Mouse (Mus musculus) MEL (cell line): ENCODE measurements around the gene Prss46. TPM values are rescaled to one million over a fixed set of nuclear protein-coding genes. Genes with fewer than 3 reads are reported as not detected.

Source experiments
- DNase-seq: peaks from one replicate; pipeline ENCODE4 v3.0.0; 2011; ENCODE audit warnings: low read depth, low spot score
- H3K27ac ChIP-seq: 2 replicates; pipeline ENCODE4 v1.5.1; 2012; ENCODE audit warnings: low read depth, mild to moderate bottlenecking, control low read depth, low read length, moderate library complexity; ENCODE audit not compliant: control insufficient read depth
- H3K27me3 ChIP-seq, 2 experiments: fragments of 150-350 bp in 1 of 2; sonication (generic) in 1 of 2; 2 replicates each; pipeline ENCODE4 v1.6.1; 2012; ENCODE audit warnings: low read length in 2 of 2, mild to moderate bottlenecking in 2 of 2, improper control_type of control experiment in 1 of 2, moderate library complexity in 1 of 2; ENCODE audit not compliant: insufficient read depth in 2 of 2, control insufficient read depth in 1 of 2
- H3K36me3 ChIP-seq, 2 experiments: 2 replicates each; pipeline ENCODE4 v1.6.1; 2012 to 2014; ENCODE audit warnings: low read length in 2 of 2, improper control_type of control experiment in 1 of 2, inconsistent platforms in 1 of 2, mild to moderate bottlenecking in 1 of 2; ENCODE audit not compliant: insufficient read depth in 2 of 2, control insufficient read depth in 1 of 2
- H3K4me1 ChIP-seq, 2 experiments: fragments of 150-350 bp in 1 of 2; sonication (generic) in 1 of 2; 2 replicates each; pipeline ENCODE4 v1.6.1; 2012; ENCODE audit warnings: low read length in 2 of 2, improper control_type of control experiment in 1 of 2, mild to moderate bottlenecking in 1 of 2; ENCODE audit not compliant: insufficient read depth in 2 of 2, control insufficient read depth in 1 of 2
- H3K4me3 ChIP-seq, 2 experiments: fragments of 150-350 bp in 1 of 2; sonication (generic) in 1 of 2; 2 replicates each; pipeline ENCODE4 v1.5.1; 2012; ENCODE audit warnings: low read depth in 2 of 2, low read length in 2 of 2, mild to moderate bottlenecking in 2 of 2, moderate library complexity in 2 of 2, control low read depth in 1 of 2, improper control_type of control experiment in 1 of 2; ENCODE audit not compliant: control insufficient read depth in 1 of 2, insufficient read depth in 1 of 2
- H3K79me2 ChIP-seq: 2 replicates; pipeline ENCODE4 v1.6.1; 2012; ENCODE audit warnings: mild to moderate bottlenecking, low read length, moderate library complexity; ENCODE audit not compliant: control insufficient read depth, poor library complexity, insufficient read depth
- H3K9ac ChIP-seq: 2 replicates; pipeline ENCODE4 v1.6.1; 2012; ENCODE audit warnings: low read depth, mild to moderate bottlenecking, control low read depth, low read length, moderate library complexity; ENCODE audit not compliant: control insufficient read depth, poor library complexity, severe bottlenecking
- H3K9me3 ChIP-seq: fragments of 150-350 bp; sonication (generic); replicated peaks from 2 replicates; pipeline ENCODE4 v1.6.1; 2012; ENCODE audit warnings: mild to moderate bottlenecking, low read length, improper control_type of control experiment, moderate library complexity; ENCODE audit not compliant: insufficient read depth
- BHLHE40 ChIP-seq: IDR thresholded peaks from 2 replicates; pipeline ENCODE4 v1.6.1; 2012; ENCODE audit warnings: low read depth, mild to moderate bottlenecking, inconsistent platforms, low read length, improper control_type of control experiment, borderline replicate concordance
- CTCF ChIP-seq, 3 experiments: IDR thresholded peaks in 2 of 3; conservative IDR thresholded peaks in 1 of 3; 2 replicates each; pipeline ENCODE4 v1.5.1; 2011 to 2012; ENCODE audit warnings: low read length in 3 of 3, low read depth in 2 of 3, mild to moderate bottlenecking in 2 of 3, improper control_type of control experiment in 1 of 3, inconsistent platforms in 1 of 3, mixed read lengths in 1 of 3, moderate library complexity in 1 of 3; ENCODE audit not compliant: control insufficient read depth in 1 of 3, insufficient read depth in 1 of 3, poor library complexity in 1 of 3, severe bottlenecking in 1 of 3
- E2F4 ChIP-seq: IDR thresholded peaks from 2 replicates; pipeline ENCODE4 v1.6.1; 2011; ENCODE audit warnings: low read depth, low read length, improper control_type of control experiment, borderline replicate concordance
- EP300 ChIP-seq, 2 experiments: IDR thresholded peaks; 2 replicates each; pipeline ENCODE4 v1.6.1; 2011; ENCODE audit warnings: improper control_type of control experiment in 2 of 2, low read length in 2 of 2, low read depth in 1 of 2, mild to moderate bottlenecking in 1 of 2
- GABPA ChIP-seq: IDR thresholded peaks from 2 replicates; pipeline ENCODE4 v1.6.1; 2012; ENCODE audit warnings: low read depth, mild to moderate bottlenecking, inconsistent platforms, low read length, improper control_type of control experiment, moderate library complexity
- GATA1 ChIP-seq: IDR thresholded peaks from 2 replicates; pipeline ENCODE4 v1.6.1; 2011; ENCODE audit warnings: low read depth, low read length, improper control_type of control experiment
- MAFK ChIP-seq: IDR thresholded peaks from 2 replicates; pipeline ENCODE4 v1.6.1; 2011; ENCODE audit warnings: low read depth, mild to moderate bottlenecking, low read length, improper control_type of control experiment, borderline replicate concordance
- MAX ChIP-seq: IDR thresholded peaks from 2 replicates; pipeline ENCODE4 v1.6.1; 2011; ENCODE audit warnings: low read length, improper control_type of control experiment
- MEF2A ChIP-seq: IDR thresholded peaks from 2 replicates; pipeline ENCODE4 v1.6.1; 2014; ENCODE audit warnings: low read depth, mild to moderate bottlenecking, inconsistent platforms, low read length, improper control_type of control experiment; ENCODE audit not compliant: poor library complexity, insufficient replicate concordance, severe bottlenecking; ENCODE audit errors: extremely low read depth
- SIN3A ChIP-seq: IDR thresholded peaks from 2 replicates; pipeline ENCODE4 v1.6.1; 2012; ENCODE audit warnings: low read length, improper control_type of control experiment, inconsistent platforms
- SMC3 ChIP-seq: IDR thresholded peaks from 2 replicates; pipeline ENCODE4 v1.6.1; 2011; ENCODE audit warnings: low read depth, low read length, improper control_type of control experiment
- TAL1 ChIP-seq: IDR thresholded peaks from 2 replicates; pipeline ENCODE4 v1.6.1; 2012; ENCODE audit warnings: mild to moderate bottlenecking, inconsistent platforms, low read length, moderate library complexity, mixed read lengths
- TBP ChIP-seq: IDR thresholded peaks from 2 replicates; pipeline ENCODE4 v1.8.0; 2011; ENCODE audit warnings: low read depth, low read length, improper control_type of control experiment
- TCF12 ChIP-seq: IDR thresholded peaks from 2 replicates; pipeline ENCODE4 v1.6.1; 2014; ENCODE audit warnings: low read depth, mild to moderate bottlenecking, inconsistent platforms, low read length, improper control_type of control experiment, moderate library complexity
- USF1 ChIP-seq: IDR thresholded peaks from 2 replicates; pipeline ENCODE4 v1.6.1; 2014; ENCODE audit warnings: low read depth, mild to moderate bottlenecking, inconsistent platforms, low read length, improper control_type of control experiment, moderate library complexity
- ZMIZ1 ChIP-seq: IDR thresholded peaks from 2 replicates; pipeline ENCODE4 v1.6.1; 2012; ENCODE audit warnings: low read depth, mild to moderate bottlenecking, inconsistent platforms, low read length, improper control_type of control experiment, moderate library complexity
- ZNF384 ChIP-seq: IDR thresholded peaks from 2 replicates; pipeline ENCODE4 v1.6.1; 2012; ENCODE audit warnings: low read depth, mild to moderate bottlenecking, inconsistent platforms, low read length, improper control_type of control experiment
- polyA plus RNA-seq, 2 experiments: library from polyadenylated mRNA; stranded (reverse) in 1 of 2; unstranded in 1 of 2; fragments of >175 nt in 1 of 2; fragments of >200 nt in 1 of 2; gene quantifications; 2 replicates each; pipeline versions ENCODE4 v1.2.1 to v1.2.4; 2012; ENCODE audit warnings: low replicate concordance in 2 of 2, low read depth in 1 of 2; ENCODE audit not compliant: insufficient read length in 2 of 2, insufficient read depth in 1 of 2, missing spikeins in 1 of 2
- total RNA-seq: library from RNA; depleted of rRNA; stranded (reverse); fragments of 300-350 nt; gene quantifications from 2 replicates; pipeline ENCODE4 v1.2.3, GENCODE M21; 2012

Prss46 gene
- total and polyA plus RNA-seq, 3 experiments, result not detected

GRCm38 (mm10) chr9:110825426-110825825 is 18.9 kb upstream of the Prss46 start:
- H3K27ac ChIP-seq, result no peak overlapping the region
- peaks cover 0 to 3% of the 10 kb centered on the region in 2 experiments; a peak in 2 of 4 replicates for H3K27me3 ChIP-seq
- H3K4me3 ChIP-seq, result no peak overlapping the region
- TF ChIP-seq ZMIZ1, result no peak
- no peak for TF ChIP-seq EP300 (IDR thresholded peaks at IDR 0.05; ENCODE audit: low read depth in 1 of 2, low read length in 2 of 2)
- TF ChIP-seq CTCF (IDR thresholded peaks at IDR 0.05 in 2 of 3, conservative IDR thresholded peaks at IDR 0.05 in 1 of 3; ENCODE audit: control insufficient read depth in 1 of 3, insufficient read depth in 1 of 3, low read depth in 2 of 3, low read length in 3 of 3, poor library complexity in 1 of 3, severe bottlenecking in 1 of 3), result no peak
- no peak for TF ChIP-seq SIN3A
- TF ChIP-seq GATA1, result no peak
- no peak for TF ChIP-seq MAX
- TF ChIP-seq MAFK, result no peak
- TF ChIP-seq TAL1, result no peak
- TF ChIP-seq BHLHE40, result no peak
- no peak for TF ChIP-seq TBP
- H3K79me2 ChIP-seq, result no peaks in the 10 kb centered on the region
- H3K9ac ChIP-seq, result no peak overlapping the region
- no peak for DNase-seq
- no peaks in the 10 kb centered on the region for H3K4me1 ChIP-seq
- no peaks in the 10 kb centered on the region for H3K36me3 ChIP-seq
- no peaks in the 10 kb centered on the region for H3K9me3 ChIP-seq

- H3K4me3 ChIP-seq, result no peak overlapping the region
- no peaks in the 10 kb centered on the region for H3K4me1 ChIP-seq
- H3K79me2 ChIP-seq, result no peaks in the 10 kb centered on the region
- peak; percentile 39 for DNase-seq
- H3K36me3 ChIP-seq, result no peaks in the 10 kb centered on the region
- H3K9ac ChIP-seq, result no peak overlapping the region
- no peaks in the 10 kb centered on the region for H3K9me3 ChIP-seq
- H3K27ac ChIP-seq, result no peak overlapping the region
- H3K27me3 ChIP-seq, result peaks cover 0 to 3% of the 10 kb centered on the region in 2 experiments; a peak in 2 of 4 replicates
- TF ChIP-seq TBP (no peak), SMC3 (no peak), E2F4 (no peak), MEF2A (no peak), TCF12 (no peak), USF1 (no peak), GABPA (no peak), MAFK (no peak), ZNF384 (peak; percentile 95)
These were observed 18.5 kb upstream of the Prss46 start for GRCm38 (mm10) chr9:110825832-110826231.
